Mouse (Mus musculus) limb, embryonic 14.5 days (tissue): ENCODE measurements around the gene Bet1l. TPM values are rescaled to one million over a fixed set of nuclear protein-coding genes. Genes with fewer than 3 reads are reported as not detected.

Experiments used
- ATAC-seq: fragments of 200-750 bp; cut with Nextera tagmentation; 2 replicates; pipeline ENCODE4 v1.8.0; 2017; ENCODE audit warnings: low read depth, moderate number of reproducible peaks, moderate TSS enrichment; ENCODE audit not compliant: low FRiP score
- DNase-seq: peaks from one replicate; pipeline ENCODE4 v3.0.0-alpha.2; 2015; ENCODE audit warnings: low spot score
- H3K27ac ChIP-seq: fragments of 300-500 bp; sonication (generic); replicated peaks from 2 replicates; pipeline ENCODE4 v1.5.1; 2014; ENCODE audit warnings: low read depth, mild to moderate bottlenecking, low read length, moderate library complexity, mixed read lengths
- H3K27me3 ChIP-seq: fragments of 300-500 bp; sonication (generic); 2 replicates; pipeline ENCODE4 v1.6.1; 2014; ENCODE audit warnings: low read length, mixed read lengths; ENCODE audit not compliant: control insufficient read depth, insufficient read depth
- H3K36me3 ChIP-seq: fragments of 300-500 bp; sonication (generic); 2 replicates; pipeline ENCODE4 v1.6.1; 2014; ENCODE audit warnings: mild to moderate bottlenecking, low read length, moderate library complexity, mixed read lengths; ENCODE audit not compliant: control insufficient read depth, insufficient read depth
- H3K4me1 ChIP-seq: fragments of 300-500 bp; sonication (generic); 2 replicates; pipeline ENCODE4 v1.6.1; 2014; ENCODE audit warnings: antibody characterized with exemption, low read length, mixed read lengths; ENCODE audit not compliant: control insufficient read depth, insufficient read depth
- H3K4me2 ChIP-seq: fragments of 300-500 bp; sonication (generic); replicated peaks from 2 replicates; pipeline ENCODE4 v1.6.1; 2014; ENCODE audit warnings: low read depth, mild to moderate bottlenecking, low read length, moderate library complexity; ENCODE audit not compliant: severe bottlenecking
- H3K4me3 ChIP-seq: fragments of 300-500 bp; sonication (generic); replicated peaks from 2 replicates; pipeline ENCODE4 v1.5.1; 2014; ENCODE audit warnings: low read length
- H3K9ac ChIP-seq: fragments of 300-500 bp; sonication (generic); 2 replicates; pipeline ENCODE4 v1.6.1; 2014; ENCODE audit warnings: mild to moderate bottlenecking, low read depth, low read length, moderate library complexity; ENCODE audit not compliant: severe bottlenecking
- H3K9me3 ChIP-seq: fragments of 300-500 bp; sonication (generic); 2 replicates; pipeline ENCODE4 v1.6.1; 2016; ENCODE audit warnings: low read length; ENCODE audit not compliant: control insufficient read depth
- POLR2A ChIP-seq: fragments of 200-500 bp; IDR thresholded peaks from 2 replicates; pipeline ENCODE4 v1.8.0; 2012; ENCODE audit warnings: inconsistent platforms, mild to moderate bottlenecking, moderate library complexity, borderline replicate concordance; ENCODE audit not compliant: insufficient read depth, insufficient read length; ENCODE audit errors: extremely low read depth
- WGBS: fragments of 180-500 bp; shearing (Covaris S2); extraction: QIAGEN DNeasy Blood & Tissue Kit; methylation state at CpG from one replicate; pipeline ENCODE4 v1.1.7; 2014; 5-methylcytosine and 5-hydroxymethylcytosine counted together
- polyA plus RNA-seq, 2 experiments: library from polyadenylated mRNA; depleted of rRNA in 1 of 2; stranded (reverse) in 1 of 2; unstranded in 1 of 2; fragments of >200 nt; fragmentation: Nextera tagmentation in 1 of 2; extraction: Ambion mirVana in 1 of 2; gene quantifications; 2 replicates each; pipeline versions ENCODE4 v1.2.1 to v1.2.3; 2012 to 2014

The Bet1l gene
- polyA plus RNA-seq (2012; rRNA removed) (45.0 and 48.2 TPM in 2 replicates), polyA plus RNA-seq (2014; fragmentation: Nextera tagmentation; extraction: Ambion mirVana) (75.1 and 92.8 TPM in 2 replicates)

GRCm38 (mm10) chr7:140857550-140858505, at the start of gene Bet1l:
Gene Bet1l (minus strand): TSS chr7:140857577.
- Histone ChIP-seq H3K27ac (peak within 1 kb of the TSS; percentile 83), H3K4me1 (peaks cover 19% of the 10 kb centered on the region), H3K36me3 (peaks cover 59% of the 10 kb centered on the region), H3K9me3 (no peaks in the 10 kb centered on the region), H3K9ac (peak within 1 kb of the TSS; percentile 85), H3K4me3 (peak within 1 kb of the TSS; percentile 82), H3K4me2 (peak within 1 kb of the TSS; percentile 98), H3K27me3 (no peaks in the 10 kb centered on the region)
- whole genome bisulfite sequencing = 38% methylated on average over 40 of the region's 40 CpGs
- ATAC-seq = peak; percentile 13; the same call in 1 of the 2 replicates
- no peak for DNase-seq
- no peak for TF ChIP-seq POLR2A

- 0 out of 2 replicates have a peak, but pooled peaks cover 3% of the 10 kb centered on the region for H3K4me1 ChIP-seq
- ATAC-seq (no peak), DNase-seq (no peak)
- H3K4me3 ChIP-seq = no peak overlapping the region
- no peaks in the 10 kb centered on the region for H3K27me3 ChIP-seq
- H3K4me2 ChIP-seq = no peak overlapping the region
- no peak overlapping the region for H3K9ac ChIP-seq
- no peaks in the 10 kb centered on the region for H3K9me3 ChIP-seq
- H3K27ac ChIP-seq = no peak overlapping the region
- no peaks in the 10 kb centered on the region for H3K36me3 ChIP-seq
- no peak for TF ChIP-seq POLR2A
- 86% methylated on average over 13 of the region's 13 CpGs for WGBS
Observed at GRCm38 (mm10) chr7:140907131-140907530, 49.8 kb upstream of the Bet1l start.

GRCm38 (mm10) chr7:140905642-140906081, 48.3 kb upstream of the Bet1l start:
- Histone ChIP-seq H3K4me2 (no peak overlapping the region), H3K9me3 (no peaks in the 10 kb centered on the region), H3K27me3 (no peaks in the 10 kb centered on the region), H3K4me3 (no peak overlapping the region), H3K36me3 (no peaks in the 10 kb centered on the region), H3K27ac (no peak overlapping the region), H3K4me1 (0 out of 2 replicates have a peak, but pooled peaks cover 3% of the 10 kb centered on the region), H3K9ac (no peak overlapping the region)
- TF ChIP-seq POLR2A = no peak
- WGBS = 68% methylated on average over 2 of the region's 2 CpGs
- ATAC-seq (no peak), DNase-seq (no peak)

GRCm38 (mm10) chr7:140903212-140903611, 45.8 kb upstream of the Bet1l start:
- no peak overlapping the region for H3K4me2 ChIP-seq
- TF ChIP-seq POLR2A = no peak
- 0 out of 2 replicates have a peak, but pooled peaks cover under 1% of the 10 kb centered on the region for H3K4me1 ChIP-seq
- ATAC-seq = peak; percentile 34; the same call in 1 of the 2 replicates
- H3K27ac ChIP-seq = no peak overlapping the region
- peaks cover 13% of the 10 kb centered on the region for H3K36me3 ChIP-seq
- H3K9me3 ChIP-seq = no peaks in the 10 kb centered on the region
- H3K9ac ChIP-seq = 0 out of 2 replicates have a peak overlapping the region, but pooled peaks have one; percentile 32
- 24% methylated on average over 13 of the region's 13 CpGs for WGBS
- DNase-seq = peak; percentile 38
- no peak overlapping the region for H3K4me3 ChIP-seq
- H3K27me3 ChIP-seq = no peaks in the 10 kb centered on the region

GRCm38 (mm10) chr7:140902036-140902875, 44.9 kb upstream of the Bet1l start:
- TF ChIP-seq POLR2A = no peak
- Histone ChIP-seq H3K4me2 (no peak overlapping the region), H3K9me3 (no peaks in the 10 kb centered on the region), H3K27ac (no peak overlapping the region), H3K4me3 (no peak overlapping the region), H3K4me1 (no peaks in the 10 kb centered on the region), H3K9ac (no peak overlapping the region), H3K36me3 (peaks cover 23% of the 10 kb centered on the region), H3K27me3 (no peaks in the 10 kb centered on the region)
- no peak for DNase-seq
- WGBS = 64% methylated on average over 15 of the region's 15 CpGs
- no peak for ATAC-seq
